Mouse (Mus musculus): Measurements from ENCODE around the gene Wdr31.

DNA sequence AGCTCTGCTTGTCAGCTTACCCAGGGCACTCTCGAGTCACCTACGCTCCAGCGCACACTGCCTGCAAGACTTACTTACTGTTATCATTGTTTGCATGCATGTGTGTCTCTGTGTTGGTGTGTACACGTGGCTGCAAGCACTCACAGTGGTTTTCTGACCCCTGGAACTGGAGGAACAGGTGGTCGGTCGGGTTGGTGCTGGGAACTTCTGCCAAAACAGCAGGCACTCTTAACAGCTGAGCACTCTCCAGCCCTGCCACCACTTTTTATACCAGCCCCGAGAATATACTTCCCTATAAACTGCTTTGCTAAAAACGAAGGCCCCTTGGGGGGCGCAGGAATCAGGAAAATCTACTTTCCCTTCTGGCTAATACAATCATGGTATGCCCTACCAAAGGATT is 23.5 kb upstream of the Wdr31 start:
- TF ChIP-seq CTCF (IDR thresholded peaks at IDR 0.05; ENCODE audit: control insufficient read depth, insufficient read depth, insufficient read length) (no peak), USF1 (IDR thresholded peaks at IDR 0.05; ENCODE audit: low read depth) (no peak), MYOG (IDR thresholded peaks at IDR 0.05; ENCODE audit: control insufficient read depth, extremely low read depth, insufficient read length) (no peak), MAX (IDR thresholded peaks at IDR 0.05) (no peak), CEBPB (IDR thresholded peaks at IDR 0.05; ENCODE audit: low read depth) (no peak), MYOD1 (IDR thresholded peaks at IDR 0.05; ENCODE audit: control insufficient read depth, insufficient read length, low read depth) (no peak), FOSL1 (IDR thresholded peaks at IDR 0.05; ENCODE audit: insufficient read depth, low read length, poor library complexity, severe bottlenecking) (no peak)
